Mouse (Mus musculus): ENCODE measurements around the gene Gm37240. TPM values are rescaled to one million over a fixed set of nuclear protein-coding genes. Genes with fewer than 3 reads are reported as not detected.
"Not testable (repeated sequence)": the region's sequence is repeated elsewhere in the genome, so short reads cannot be mapped to it uniquely, and the experiment has no call there.

Gene Gm37240
- total and polyA plus RNA-seq, 3 experiments = 7.4 to 12.2 (median 7.4) TPM

GRCm38 (mm10) chr3:84665255-84666073, 1221.9 kb downstream of the Gm37240 start:
- no peak for DNase-seq

GRCm38 (mm10) chr3:84664686-84665085, 1222.6 kb downstream of the Gm37240 start:
- no peak for DNase-seq

- DNase-seq = no peak
These were observed 1223.5 kb downstream of the Gm37240 start for GRCm38 (mm10) chr3:84663858-84664257.

GRCm38 (mm10) chr3:84663079-84663478, 1224.2 kb downstream of the Gm37240 start:
- DNase-seq = peak; percentile 76

- DNase-seq = no peak
These were observed 1226.9 kb downstream of the Gm37240 start for GRCm38 (mm10) chr3:84660380-84660779.

GRCm38 (mm10) chr3:84658872-84659271, 1228.4 kb downstream of the Gm37240 start:
- no peak for DNase-seq

- DNase-seq = no peak
These were observed 1229.3 kb downstream of the Gm37240 start for GRCm38 (mm10) chr3:84658017-84658416.

- no peak for DNase-seq
These were observed 1230.1 kb downstream of the Gm37240 start for GRCm38 (mm10) chr3:84657240-84657639.

- DNase-seq = not testable (repeated sequence)
These were observed 1231.5 kb downstream of the Gm37240 start for GRCm38 (mm10) chr3:84655785-84656150.

- DNase-seq = no peak
These were observed 1232.2 kb downstream of the Gm37240 start for GRCm38 (mm10) chr3:84654900-84655784.

GRCm38 (mm10) chr3:84654246-84654826, 1233.0 kb downstream of the Gm37240 start:
- DNase-seq = peak; percentile 65

GRCm38 (mm10) chr3:84653557-84654245, 1233.6 kb downstream of the Gm37240 start:
- peak; percentile 36 for DNase-seq

GRCm38 (mm10) chr3:84652643-84653556, 1234.4 kb downstream of the Gm37240 start:
- DNase-seq = peak; percentile 68

- DNase-seq = no peak
These were observed 1237.6 kb downstream of the Gm37240 start for GRCm38 (mm10) chr3:84649578-84650327.

- DNase-seq = not testable (repeated sequence)
These were observed 1239.2 kb downstream of the Gm37240 start for GRCm38 (mm10) chr3:84648069-84648468.

- DNase-seq = peak; percentile 85
These were observed 1239.7 kb downstream of the Gm37240 start for GRCm38 (mm10) chr3:84647616-84648015.

GRCm38 (mm10) chr3:84646331-84646845, 1240.9 kb downstream of the Gm37240 start:
- peak; percentile 85 for DNase-seq

GRCm38 (mm10) chr3:84646007-84646290, 1241.4 kb downstream of the Gm37240 start:
- peak; percentile 60 for DNase-seq

- DNase-seq = no peak
These were observed 1241.9 kb downstream of the Gm37240 start for GRCm38 (mm10) chr3:84645156-84646006.
